Mouse (Mus musculus) brain, embryonic 14.5 days (tissue): Measurements from ENCODE around the gene Klhdc9.

Source experiments
- CTCF ChIP-seq: fragments of 200-500 bp; IDR thresholded peaks from 2 replicates; pipeline ENCODE4 v1.5.1; 2012; ENCODE audit warnings: inconsistent platforms, mild to moderate bottlenecking, moderate library complexity, borderline replicate concordance; ENCODE audit not compliant: insufficient read depth, insufficient read length; ENCODE audit errors: extremely low read depth
- POLR2A ChIP-seq: fragments of 200-500 bp; IDR thresholded peaks from 2 replicates; pipeline ENCODE4 v1.6.1; 2012; ENCODE audit warnings: mild to moderate bottlenecking, inconsistent platforms, borderline replicate concordance; ENCODE audit not compliant: poor library complexity, insufficient read depth, insufficient read length, severe bottlenecking; ENCODE audit errors: extremely low read depth

DNA sequence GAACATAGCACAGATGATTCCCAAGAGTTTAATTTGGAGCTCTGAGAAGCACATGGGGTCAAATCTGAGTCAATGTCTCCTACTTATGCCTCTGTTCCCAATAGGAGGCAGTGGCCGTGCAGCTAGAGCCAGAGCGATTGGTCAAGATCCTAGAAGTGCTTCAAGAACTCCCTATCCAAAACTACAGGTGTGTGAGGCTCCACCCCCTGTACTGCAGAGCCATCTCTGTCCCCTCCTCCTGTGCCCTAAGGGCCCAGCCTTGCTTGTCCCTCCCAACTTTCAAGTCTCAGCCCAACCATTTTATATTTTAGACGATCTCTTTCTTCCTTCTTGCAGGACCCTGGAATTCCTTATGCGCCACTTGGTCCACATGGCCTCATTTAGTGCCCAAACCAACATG lies 41.2 kb upstream of the Klhdc9 start:
- TF ChIP-seq CTCF (no peak), POLR2A (no peak)
